Mouse (Mus musculus) layer of hippocampus, adult 9-10 months (tissue): ENCODE results near the gene Pip4p1.

ENCODE experiments used
- DNase-seq: peaks from one replicate; pipeline ENCODE4 v3.0.0; 2022; ENCODE audit warnings: low spot score

Pip4p1 gene

DNA sequence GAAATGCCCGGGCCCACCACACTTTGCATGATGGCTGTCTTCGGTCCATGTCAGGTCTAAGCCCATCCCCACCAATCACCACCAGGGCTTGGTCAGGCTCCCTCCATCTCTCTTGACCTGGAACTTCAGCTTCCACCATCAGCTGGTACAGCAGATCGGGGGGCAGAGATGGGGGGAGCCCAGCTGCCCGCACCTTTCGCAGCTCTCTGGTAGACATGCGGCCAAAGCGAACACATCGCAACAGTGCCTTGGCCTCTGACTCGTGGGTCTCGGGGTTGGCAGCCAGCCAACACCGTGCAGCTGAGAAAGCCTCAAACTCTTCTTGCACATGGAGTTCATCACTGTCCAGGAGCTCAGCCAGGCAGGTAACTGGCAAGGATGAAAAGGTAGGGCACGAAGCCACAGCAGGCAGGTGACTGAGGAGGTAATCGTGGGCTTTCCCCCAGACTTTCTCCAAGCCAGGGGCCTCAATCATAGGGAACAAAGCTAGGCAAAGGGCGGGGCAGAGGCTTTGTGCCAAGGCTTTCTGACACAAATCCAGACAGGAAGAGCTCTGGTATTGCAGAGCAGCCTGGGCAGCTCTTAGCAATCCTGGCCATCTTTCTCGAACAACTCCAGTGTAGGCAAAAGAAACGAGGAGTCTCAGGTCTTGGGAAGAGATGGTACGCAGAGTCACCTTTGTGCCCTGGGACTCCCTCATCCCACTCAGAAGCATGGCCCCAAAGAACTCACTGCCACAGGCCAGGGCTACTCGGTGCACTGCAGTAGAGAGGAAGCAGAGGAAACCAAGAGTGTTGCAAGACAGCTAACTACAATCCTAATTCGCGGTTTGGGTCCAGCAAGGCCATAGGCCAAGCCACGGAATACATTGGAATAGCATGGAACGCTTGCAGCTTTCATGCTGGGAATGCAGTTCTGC, 37.9 kb downstream of the Pip4p1 start:
- DNase-seq: no peak

DNA sequence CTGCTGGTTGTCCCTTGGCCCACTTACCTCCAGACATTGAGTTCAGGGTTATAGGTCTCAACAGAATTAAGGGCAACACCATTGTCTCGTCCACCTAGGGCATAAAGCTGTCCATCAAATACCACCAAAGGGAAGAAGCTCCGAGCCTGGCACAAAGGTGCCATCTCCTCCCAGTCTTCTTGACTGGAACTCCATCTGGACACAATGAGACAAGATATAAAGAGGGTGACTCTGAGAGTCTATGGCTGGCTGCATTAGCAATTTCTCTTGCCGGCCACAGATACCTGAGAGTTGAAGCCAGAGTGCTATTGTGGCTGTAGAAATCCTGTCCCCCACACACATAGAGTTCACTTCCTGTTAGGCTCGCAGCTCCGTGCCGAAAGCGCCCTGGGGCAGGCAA, 38.6 kb downstream of the Pip4p1 start:
- DNase-seq: no peak

DNA sequence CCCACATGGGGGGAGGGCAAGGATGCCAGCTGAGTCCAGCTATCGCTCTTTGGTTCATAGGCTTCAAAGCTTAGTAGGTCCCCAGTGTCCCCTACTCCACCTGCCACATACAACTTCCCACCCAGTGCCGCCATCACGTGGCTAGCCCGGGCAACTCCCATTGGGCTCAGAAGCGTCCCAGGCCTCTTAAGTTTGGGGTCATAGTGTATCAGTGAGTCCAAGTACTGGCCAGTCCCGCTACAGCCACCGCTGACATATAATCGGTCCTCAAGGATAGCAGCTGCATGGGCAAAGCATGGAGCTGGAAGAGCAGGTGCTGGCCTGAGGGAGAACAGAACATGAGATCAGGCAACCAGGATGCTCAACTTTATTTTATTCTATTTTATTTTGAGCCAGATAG, 39.0 kb downstream of the Pip4p1 start:
- no peak for DNase-seq

DNA sequence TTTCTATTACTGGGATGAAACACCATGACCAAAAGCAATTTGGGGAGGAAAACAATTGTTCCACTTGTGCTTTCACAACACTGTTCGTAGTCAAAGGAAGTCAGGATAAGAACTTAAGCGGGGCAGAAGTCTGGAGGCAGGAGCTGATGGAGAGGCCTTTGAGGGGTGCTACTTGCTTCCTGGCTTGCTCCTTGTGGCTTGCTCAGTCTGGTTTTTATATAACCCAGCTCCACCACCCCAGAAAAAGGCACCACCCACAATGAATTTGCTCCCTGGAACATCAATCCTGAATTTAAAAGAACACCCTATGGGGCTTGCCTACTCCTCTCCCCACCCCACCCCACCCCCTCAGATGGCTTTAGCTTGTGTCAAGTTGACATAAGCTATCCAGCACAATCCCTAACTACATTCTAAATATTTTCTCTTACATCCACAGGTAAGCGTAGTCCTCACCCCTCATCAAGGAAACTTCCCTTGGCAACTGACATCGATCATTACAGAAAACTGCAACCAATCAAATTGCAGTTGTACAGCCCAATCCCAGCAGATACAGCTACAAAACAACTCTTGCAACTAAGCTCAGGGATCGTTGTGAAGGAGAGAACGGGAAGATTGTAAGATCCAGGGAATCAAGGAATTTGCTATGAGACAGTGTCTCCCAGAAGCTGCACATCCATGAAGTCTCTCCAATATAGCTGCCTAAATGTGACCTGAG, 54.3 kb downstream of the Pip4p1 start:
- no peak for DNase-seq
